Mouse (Mus musculus): ENCODE measurements around the gene Syndig1. TPM values are rescaled to one million over a fixed set of nuclear protein-coding genes. Genes with fewer than 3 reads are reported as not detected.
A peak's percentile ranks its signal among the peaks of the same experiment; 100 is the strongest.

Syndig1 gene
- polyA plus RNA-seq, 1 experiment from 2014 or later, result 19.5 TPM

GRCm38 (mm10) chr2:149830536-149831458, 1.8 kb downstream of the Syndig1 start, which contains the start of gene C530025M09Rik:
TSS of gene C530025M09Rik (minus strand) at chr2:149831213.
- Histone ChIP-seq H3K9ac (replicated peaks; ENCODE audit: low read length) (peak within 1 kb of the TSS; percentile 63), H3K36me3 (ENCODE audit: control insufficient read depth, insufficient read depth, low read length) (no peaks in the 10 kb centered on the region), H3K27ac (replicated peaks; ENCODE audit: low read depth, low read length) (0 out of 2 replicates have a peak within 1 kb of the TSS, but pooled peaks have one; percentile 32), H3K4me2 (ENCODE audit: low read length) (peak within 1 kb of the TSS; percentile 98), H3K27me3 (ENCODE audit: control insufficient read depth, insufficient read depth, low read length) (peaks cover 19% of the 10 kb centered on the region), H3K4me1 (ENCODE audit: control insufficient read depth, insufficient read depth, low read length) (peaks cover 10% of the 10 kb centered on the region; the same call in 1 of the 2 replicates), H3K4me3 (replicated peaks; ENCODE audit: low read depth, low read length) (peak within 1 kb of the TSS; percentile 65), H3K9me3 (ENCODE audit: control insufficient read depth, low read length) (no peaks in the 10 kb centered on the region)
- DNase-seq, result peak; percentile 82
- ATAC-seq (ENCODE audit: low FRiP score, low TSS enrichment), result peak; percentile 83
- WGBS, result under 1% methylated on average over 81 of the region's 82 CpGs

- no peak overlapping the region for H3K27ac ChIP-seq (replicated peaks; ENCODE audit: low read depth, low read length)
- peaks cover 10% of the 10 kb centered on the region; the same call in 1 of the 2 replicates for H3K4me1 ChIP-seq (ENCODE audit: control insufficient read depth, insufficient read depth, low read length)
- 1% methylated on average over 29 of the region's 29 CpGs for WGBS
- peak overlapping the region; percentile 63; the same call in 1 of the 2 replicates for H3K9ac ChIP-seq (replicated peaks; ENCODE audit: low read length)
- DNase-seq (peak; percentile 46), ATAC-seq (ENCODE audit: low FRiP score, low TSS enrichment) (0 out of 2 replicates have a peak, but pooled peaks have one; percentile 12)
- no peaks in the 10 kb centered on the region for H3K9me3 ChIP-seq (ENCODE audit: control insufficient read depth, low read length)
- H3K4me2 ChIP-seq (ENCODE audit: low read length), result peak overlapping the region; percentile 98
- peak overlapping the region; percentile 65 for H3K4me3 ChIP-seq (replicated peaks; ENCODE audit: low read depth, low read length)
- peaks cover 19% of the 10 kb centered on the region for H3K27me3 ChIP-seq (ENCODE audit: control insufficient read depth, insufficient read depth, low read length)
- no peaks in the 10 kb centered on the region for H3K36me3 ChIP-seq (ENCODE audit: control insufficient read depth, insufficient read depth, low read length)
These were observed 2.6 kb downstream of the Syndig1 start for GRCm38 (mm10) chr2:149831459-149832245.

GRCm38 (mm10) chr2:149832301-149832700, 3.3 kb downstream of the Syndig1 start:
- Histone ChIP-seq H3K4me2 (ENCODE audit: low read length) (peak overlapping the region; percentile 98), H3K4me3 (replicated peaks; ENCODE audit: low read depth, low read length) (peak overlapping the region; percentile 65), H3K27me3 (ENCODE audit: control insufficient read depth, insufficient read depth, low read length) (peaks cover 19% of the 10 kb centered on the region), H3K9ac (replicated peaks; ENCODE audit: low read length) (0 out of 2 replicates have a peak overlapping the region, but pooled peaks have one; percentile 16), H3K9me3 (ENCODE audit: control insufficient read depth, low read length) (no peaks in the 10 kb centered on the region), H3K36me3 (ENCODE audit: control insufficient read depth, insufficient read depth, low read length) (no peaks in the 10 kb centered on the region), H3K4me1 (ENCODE audit: control insufficient read depth, insufficient read depth, low read length) (peaks cover 10% of the 10 kb centered on the region; the same call in 1 of the 2 replicates), H3K27ac (replicated peaks; ENCODE audit: low read depth, low read length) (no peak overlapping the region)
- DNase-seq (no peak), ATAC-seq (ENCODE audit: low FRiP score, low TSS enrichment) (no peak)
- 10% methylated on average over 5 of the region's 5 CpGs for WGBS

- Histone ChIP-seq H3K27ac (replicated peaks; ENCODE audit: low read depth, low read length) (no peak overlapping the region), H3K27me3 (ENCODE audit: control insufficient read depth, insufficient read depth, low read length) (peaks cover 15% of the 10 kb centered on the region), H3K4me3 (replicated peaks; ENCODE audit: low read depth, low read length) (no peak overlapping the region), H3K4me2 (ENCODE audit: low read length) (no peak overlapping the region), H3K36me3 (ENCODE audit: control insufficient read depth, insufficient read depth, low read length) (no peaks in the 10 kb centered on the region), H3K4me1 (ENCODE audit: control insufficient read depth, insufficient read depth, low read length) (peaks cover 6% of the 10 kb centered on the region; the same call in 1 of the 2 replicates), H3K9ac (replicated peaks; ENCODE audit: low read length) (no peak overlapping the region), H3K9me3 (ENCODE audit: control insufficient read depth, low read length) (no peaks in the 10 kb centered on the region)
- WGBS, result 97% methylated on average over 1 of the region's 1 CpGs
- ATAC-seq (ENCODE audit: low FRiP score, low TSS enrichment), result no peak
- DNase-seq, result no peak
These were observed 6.1 kb downstream of the Syndig1 start for GRCm38 (mm10) chr2:149835091-149835490.

GRCm38 (mm10) chr2:149836471-149837135, 7.6 kb downstream of the Syndig1 start:
- no peak for DNase-seq
- Histone ChIP-seq H3K9me3 (ENCODE audit: control insufficient read depth, low read length) (no peaks in the 10 kb centered on the region), H3K36me3 (ENCODE audit: control insufficient read depth, insufficient read depth, low read length) (no peaks in the 10 kb centered on the region), H3K27me3 (ENCODE audit: control insufficient read depth, insufficient read depth, low read length) (peaks cover 14% of the 10 kb centered on the region; the same call in 1 of the 2 replicates), H3K4me3 (replicated peaks; ENCODE audit: low read depth, low read length) (no peak overlapping the region), H3K4me2 (ENCODE audit: low read length) (no peak overlapping the region), H3K27ac (replicated peaks; ENCODE audit: low read depth, low read length) (no peak overlapping the region), H3K4me1 (ENCODE audit: control insufficient read depth, insufficient read depth, low read length) (peaks cover 6% of the 10 kb centered on the region; the same call in 1 of the 2 replicates), H3K9ac (replicated peaks; ENCODE audit: low read length) (no peak overlapping the region)
- WGBS, result 81% methylated on average over 2 of the region's 2 CpGs
- no peak for ATAC-seq (ENCODE audit: low FRiP score, low TSS enrichment)

- DNase-seq, result no peak
These were observed 10.7 kb downstream of the Syndig1 start for GRCm38 (mm10) chr2:149839666-149840065.

GRCm38 (mm10) chr2:149844575-149844974, 15.6 kb downstream of the Syndig1 start:
- no peaks in the 10 kb centered on the region for H3K27me3 ChIP-seq (ENCODE audit: control insufficient read depth, insufficient read depth, low read length)
- no peaks in the 10 kb centered on the region for H3K4me1 ChIP-seq (ENCODE audit: control insufficient read depth, insufficient read depth, low read length)
- ATAC-seq (ENCODE audit: low FRiP score, low TSS enrichment) (0 out of 2 replicates have a peak, but pooled peaks have one; percentile 27), DNase-seq (no peak)
- no peak overlapping the region for H3K4me3 ChIP-seq (replicated peaks; ENCODE audit: low read depth, low read length)
- no peaks in the 10 kb centered on the region for H3K9me3 ChIP-seq (ENCODE audit: control insufficient read depth, low read length)
- H3K4me2 ChIP-seq (ENCODE audit: low read length), result no peak overlapping the region
- H3K9ac ChIP-seq (replicated peaks; ENCODE audit: low read length), result no peak overlapping the region
- no peak overlapping the region for H3K27ac ChIP-seq (replicated peaks; ENCODE audit: low read depth, low read length)
- H3K36me3 ChIP-seq (ENCODE audit: control insufficient read depth, insufficient read depth, low read length), result no peaks in the 10 kb centered on the region
- WGBS, result 90% methylated on average over 2 of the region's 2 CpGs

More at GRCm38 (mm10) chr2:149839666-149840065, 10.7 kb downstream of the Syndig1 start:
- Histone ChIP-seq H3K4me3 (replicated peaks; ENCODE audit: low read depth, low read length) (no peak overlapping the region), H3K4me1 (ENCODE audit: control insufficient read depth, insufficient read depth, low read length) (no peaks in the 10 kb centered on the region), H3K36me3 (ENCODE audit: control insufficient read depth, insufficient read depth, low read length) (no peaks in the 10 kb centered on the region), H3K9ac (replicated peaks; ENCODE audit: low read length) (no peak overlapping the region), H3K9me3 (ENCODE audit: control insufficient read depth, low read length) (no peaks in the 10 kb centered on the region), H3K4me2 (ENCODE audit: low read length) (no peak overlapping the region), H3K27ac (replicated peaks; ENCODE audit: low read depth, low read length) (no peak overlapping the region), H3K27me3 (ENCODE audit: control insufficient read depth, insufficient read depth, low read length) (no peaks in the 10 kb centered on the region)
- no peak for ATAC-seq (ENCODE audit: low FRiP score, low TSS enrichment)
- WGBS, result 92% methylated on average over 2 of the region's 2 CpGs

- Histone ChIP-seq H3K4me2 (ENCODE audit: low read length) (no peak overlapping the region), H3K9ac (replicated peaks; ENCODE audit: low read length) (no peak overlapping the region), H3K9me3 (ENCODE audit: control insufficient read depth, low read length) (no peaks in the 10 kb centered on the region), H3K36me3 (ENCODE audit: control insufficient read depth, insufficient read depth, low read length) (no peaks in the 10 kb centered on the region), H3K27me3 (ENCODE audit: control insufficient read depth, insufficient read depth, low read length) (no peaks in the 10 kb centered on the region), H3K4me1 (ENCODE audit: control insufficient read depth, insufficient read depth, low read length) (no peaks in the 10 kb centered on the region), H3K4me3 (replicated peaks; ENCODE audit: low read depth, low read length) (no peak overlapping the region), H3K27ac (replicated peaks; ENCODE audit: low read depth, low read length) (no peak overlapping the region)
- ATAC-seq (ENCODE audit: low FRiP score, low TSS enrichment) (no peak), DNase-seq (no peak)
- 71% methylated on average over 4 of the region's 4 CpGs for WGBS
These were observed 19.8 kb downstream of the Syndig1 start for GRCm38 (mm10) chr2:149848778-149849177.

Measured in midbrain, embryonic 14.5 days (tissue).